12 mouse cellular contexts compared by ENCODE assay signal in the genomic region with DNA sequence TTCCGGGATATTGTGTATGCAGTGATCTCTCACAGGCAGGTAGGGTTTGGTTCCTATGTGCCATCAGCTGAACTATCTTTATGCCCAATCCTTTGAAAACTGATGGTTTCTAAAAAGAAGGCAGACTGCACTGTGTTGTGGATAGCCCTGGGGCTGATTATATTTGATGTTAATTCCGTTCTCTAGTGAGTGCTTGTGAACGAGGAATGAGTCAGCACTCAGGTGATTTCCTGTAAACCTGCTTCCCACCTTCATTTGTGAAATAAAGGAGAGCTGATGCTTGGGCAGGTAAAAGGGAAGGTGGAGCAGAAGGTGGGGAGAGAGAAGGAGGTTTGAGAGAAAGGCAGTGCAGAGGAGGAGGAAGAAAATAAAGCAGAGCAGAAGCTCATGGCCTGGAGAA.
"Had no signal": no experiment of that assay in that cellular context is flagged by ENCODE, and none has a peak within 500 bp of the region (broad histone marks: within the 10 kb centered on the region; RNA-seq: fewer than 3 reads in every experiment).

No protein-coding gene starts in this region.

- DNase-seq: lung, adult 18-20 months; lung, embryonic 14.5 days; lung, postnatal 10 days; lung, postnatal 4 days; midbrain, embryonic 14.5 days; retina, postnatal 1 day; right cerebral cortex, adult 18-20 months; right cerebral cortex, postnatal 14 days; spleen, adult 18-20 months; thymus, adult 18-20 months; thymus, postnatal 14 days; thymus, postnatal 36 days had no signal
